Mouse (Mus musculus) testis, adult 2 months (tissue): ENCODE measurements at regions not wholly inside any gene's neighbourhood (a gene's known extent, or its start where the extent isn't known, plus 50 kb on each side); places are given as distances from the start of the nearest gene placed in this dataset.

Source experiments
- CTCF ChIP-seq: fragments of 200-500 bp; IDR thresholded peaks from 2 replicates; pipeline ENCODE4 v1.5.1; 2012; ENCODE audit warnings: low read depth, mild to moderate bottlenecking, inconsistent platforms, low read length, moderate library complexity; ENCODE audit not compliant: control insufficient read depth, insufficient read depth, insufficient replicate concordance
- POLR2A ChIP-seq: fragments of 200-500 bp; IDR thresholded peaks from 2 replicates; pipeline ENCODE4 v1.6.1; 2012; ENCODE audit warnings: low read depth, mild to moderate bottlenecking, inconsistent platforms, low read length, moderate library complexity; ENCODE audit not compliant: control insufficient read depth

DNA sequence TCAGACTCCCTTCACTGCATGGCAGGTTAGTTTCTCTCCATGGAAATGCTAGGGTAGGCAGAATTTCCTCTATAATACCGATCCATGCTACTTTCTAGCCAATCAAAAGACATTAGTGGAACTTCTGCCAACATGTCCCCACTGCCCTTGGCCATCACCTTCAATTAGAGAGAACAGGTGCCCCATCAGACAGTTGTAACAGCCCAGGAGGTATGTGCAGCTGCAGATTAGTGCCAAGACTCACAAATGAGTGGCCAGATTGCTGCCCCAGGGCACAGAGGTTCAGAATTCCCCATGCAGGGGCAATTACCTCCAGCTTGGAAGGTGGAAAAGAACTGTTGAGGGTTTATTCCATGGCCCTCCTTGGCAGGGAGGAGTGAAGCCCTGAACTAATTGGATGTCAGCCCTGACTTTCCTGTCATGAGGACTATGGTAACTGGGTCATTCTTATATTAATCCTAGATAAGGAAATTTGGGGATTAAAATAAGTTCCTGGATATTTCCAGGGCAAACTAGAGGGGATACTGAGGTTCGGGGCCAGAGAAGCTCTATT, 113.7 kb upstream of the Plppr1 start:
- TF ChIP-seq POLR2A = no peak
- no peak for TF ChIP-seq CTCF
